Comparison of ENCODE assay signal across 18 mouse cellular contexts in genomic region chr15:7167906-7168532, GRCm38 (mm10).
DNase-seq lines count a peak whose midpoint lies in the region; ATAC-seq and TF ChIP-seq lines count a peak whose summit lies in the region.
"Had no signal": no experiment of that assay in that cellular context is flagged by ENCODE, and none has a peak within 500 bp of the region (broad histone marks: within the 10 kb centered on the region; RNA-seq: fewer than 3 reads in every experiment).

No protein-coding gene starts in this region.

- no peak for TF ChIP-seq POLR2A in liver, adult 2 months (IDR thresholded peaks at IDR 0.05; ENCODE audit: extremely low read depth, insufficient read depth, low read length)

- H3K36me3 ChIP-seq in midbrain, embryonic 10.5 days = peaks cover 18% of the 10 kb centered on the region
- peaks cover 7% of the 10 kb centered on the region; the same call in 1 of the 2 replicates for H3K36me3 ChIP-seq in midbrain, postnatal 0 days (ENCODE audit: insufficient read depth, low read length)
- peaks cover 63% of the 10 kb centered on the region for H3K36me3 ChIP-seq in liver, adult 2 months (ENCODE audit: control insufficient read depth, insufficient read depth, low read length)
- peaks cover 6% of the 10 kb centered on the region; the same call in 1 of the 2 replicates for H3K36me3 ChIP-seq in stomach, embryonic 15.5 days

- no peaks in the 10 kb centered on the region for H3K27me3 ChIP-seq in midbrain, embryonic 10.5 days (ENCODE audit: low read depth, poor library complexity, severe bottlenecking)
- no peaks in the 10 kb centered on the region for H3K27me3 ChIP-seq in midbrain, postnatal 0 days (ENCODE audit: insufficient read depth, low read length)
- no peaks in the 10 kb centered on the region for H3K27me3 ChIP-seq in liver, adult 2 months (ENCODE audit: control insufficient read depth, insufficient read depth, low read length)
- no peaks in the 10 kb centered on the region for H3K27me3 ChIP-seq in stomach, embryonic 15.5 days (replicated peaks)
- H3K27me3 ChIP-seq: hindbrain, embryonic 15.5 days had no signal

- H3K4me3 ChIP-seq in midbrain, embryonic 10.5 days = no peak overlapping the region
- no peak overlapping the region for H3K4me3 ChIP-seq in midbrain, postnatal 0 days (ENCODE audit: low read depth, low read length)
- no peak overlapping the region for H3K4me3 ChIP-seq in liver, adult 2 months (ENCODE audit: insufficient read depth, low read depth, low read length)
- H3K4me3 ChIP-seq in stomach, embryonic 15.5 days (replicated peaks) = no peak overlapping the region
- H3K4me3 ChIP-seq: heart, adult 2 months; hindbrain, embryonic 15.5 days; layer of hippocampus, adult 2 months; myocyte had no signal

- no peak for TF ChIP-seq CTCF in midbrain, postnatal 0 days (IDR thresholded peaks at IDR 0.05)
- no peak for TF ChIP-seq CTCF in liver, adult 2 months (IDR thresholded peaks at IDR 0.05; ENCODE audit: low read depth, low read length)

- H3K4me1 ChIP-seq in midbrain, embryonic 10.5 days = peaks cover 32% of the 10 kb centered on the region
- no peaks in the 10 kb centered on the region for H3K4me1 ChIP-seq in midbrain, postnatal 0 days (ENCODE audit: insufficient read depth, low read length)
- H3K4me1 ChIP-seq in liver, adult 2 months (ENCODE audit: control insufficient read depth, insufficient read depth, low read length) = peaks cover 20% of the 10 kb centered on the region
- 0 out of 2 replicates have a peak, but pooled peaks cover 4% of the 10 kb centered on the region for H3K4me1 ChIP-seq in stomach, embryonic 15.5 days
- H3K4me1 ChIP-seq: hindbrain, embryonic 15.5 days had no signal

- H3K9me3 ChIP-seq in midbrain, embryonic 10.5 days (replicated peaks) = no peaks in the 10 kb centered on the region
- no peaks in the 10 kb centered on the region for H3K9me3 ChIP-seq in midbrain, postnatal 0 days (ENCODE audit: low read length)
- H3K9me3 ChIP-seq in stomach, embryonic 15.5 days = no peaks in the 10 kb centered on the region
- H3K9me3 ChIP-seq: hindbrain, embryonic 15.5 days had no signal

- peaks cover 5% of the 10 kb centered on the region; the same call in 1 of the 2 replicates for H3K79me2 ChIP-seq in liver, adult 2 months (ENCODE audit: control insufficient read depth, insufficient read depth, low read length)

- ATAC-seq in midbrain, postnatal 0 days (ENCODE audit: low FRiP score) = no peak
- ATAC-seq in stomach, embryonic 15.5 days (ENCODE audit: insufficient read depth, low FRiP score, low read depth) = peak; percentile 32; the same call in 1 of the 2 replicates
- ATAC-seq: activated CD4-positive, CD25-positive, alpha-beta regulatory T cell, adult 4 months had no signal

- DNase-seq in midbrain, embryonic 10.5 days (ENCODE audit: low spot score) = peak; percentile 33
- DNase-seq in midbrain, postnatal 0 days (ENCODE audit: low spot score) = no peak
- DNase-seq in embryo, embryonic 10.5 days (ENCODE audit: low spot score) = peak; percentile 68
- peak; percentile 97 for DNase-seq in liver, adult 2 months (ENCODE audit: extremely low read depth, low read depth, low spot score)
- DNase-seq in left cerebral cortex, postnatal 36 days (ENCODE audit: low spot score in 2 of 2) = no peak
- DNase-seq in adrenal gland, postnatal 4 days (ENCODE audit: low spot score in 2 of 2) = no peak
- DNase-seq in right cerebral cortex, adult 18-20 months = no peak
- DNase-seq: adrenal gland, postnatal 36 days; cerebellum, postnatal 10 days; heart, adult 2 months; heart, postnatal 10 days; right cerebral cortex, postnatal 4 days had no signal

- WGBS in midbrain, embryonic 10.5 days = 53% methylated on average over 11 of the region's 11 CpGs
- 75% methylated on average over 11 of the region's 11 CpGs for WGBS in midbrain, postnatal 0 days
- WGBS in liver, adult 2 months = 22% methylated on average over 11 of the region's 11 CpGs
- WGBS in stomach, embryonic 15.5 days = 42% methylated on average over 11 of the region's 11 CpGs

- intact Hi-C loops in left cerebral cortex, postnatal 36 days (cut with DNase I) = no loop called here

- H3K4me2 ChIP-seq in midbrain, postnatal 0 days (ENCODE audit: low read depth, low read length, poor library complexity, severe bottlenecking) = no peak overlapping the region
- H3K4me2 ChIP-seq in stomach, embryonic 15.5 days = no peak overlapping the region
- H3K4me2 ChIP-seq: hindbrain, embryonic 15.5 days had no signal

- no peak overlapping the region for H3K9ac ChIP-seq in midbrain, postnatal 0 days (replicated peaks; ENCODE audit: low read length, poor library complexity, severe bottlenecking)
- H3K9ac ChIP-seq in liver, adult 2 months (ENCODE audit: low read depth, low read length) = peak overlapping the region; percentile 12; the same call in 1 of the 2 replicates
- H3K9ac ChIP-seq in stomach, embryonic 15.5 days = no peak overlapping the region
- H3K9ac ChIP-seq: hindbrain, embryonic 15.5 days had no signal

- 0 out of 2 replicates have a peak overlapping the region, but pooled peaks have one; percentile 15 for H3K27ac ChIP-seq in midbrain, embryonic 10.5 days (replicated peaks)
- H3K27ac ChIP-seq in midbrain, postnatal 0 days (ENCODE audit: low read depth, low read length) = no peak overlapping the region
- H3K27ac ChIP-seq in liver, adult 2 months (replicated peaks; ENCODE audit: insufficient read depth, low read depth, low read length) = peak overlapping the region; percentile 95
- no peak overlapping the region for H3K27ac ChIP-seq in stomach, embryonic 15.5 days
- H3K27ac ChIP-seq: heart, adult 2 months; hindbrain, embryonic 15.5 days; kidney, postnatal 0 days; layer of hippocampus, adult 2 months had no signal

Comparison
In these comparisons a context has a peak if more than half of its experiments do, and no peak if none do; other contexts are left out.
1. DNase-seq: peak in midbrain, embryonic 10.5 days (single experiment), embryo, embryonic 10.5 days (single experiment) and liver, adult 2 months (single experiment); none in midbrain, postnatal 0 days (single experiment), left cerebral cortex, postnatal 36 days (0 of 2), adrenal gland, postnatal 4 days (0 of 2) and right cerebral cortex, adult 18-20 months (single experiment).
2. H3K27ac ChIP-seq: peak in midbrain, embryonic 10.5 days (single experiment) and liver, adult 2 months (single experiment); none in midbrain, postnatal 0 days (single experiment) and stomach, embryonic 15.5 days (single experiment).